Mouse (Mus musculus): Measurements from ENCODE around the gene Ube2r2.

Gene Ube2r2

DNA sequence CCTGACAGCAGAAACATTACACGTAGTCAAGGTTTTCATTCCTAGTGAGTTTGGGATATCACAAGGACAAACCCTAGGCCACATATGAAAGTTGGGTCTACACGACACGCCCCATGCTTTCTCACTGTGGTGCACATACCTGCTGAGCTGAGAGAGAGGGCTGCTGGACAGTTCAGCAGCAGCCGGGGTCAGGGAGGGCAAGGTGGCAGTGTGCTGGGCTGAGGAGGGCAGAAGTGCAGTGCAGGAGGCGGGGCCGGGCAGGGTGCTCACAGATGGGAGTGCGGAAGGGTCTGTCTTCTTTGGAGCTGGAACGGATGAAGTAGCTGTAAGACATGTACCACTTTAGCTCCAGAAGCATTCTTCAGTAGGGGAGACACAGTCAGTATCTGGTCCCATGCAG, 66.6 kb downstream of the Ube2r2 start:
- Histone ChIP-seq H3K4me1 (replicated peaks; ENCODE audit: low read depth, low read length) (peaks cover 33% of the 10 kb centered on the region), H3K36me3 (ENCODE audit: insufficient read depth, low read length) (peaks cover 99% of the 10 kb centered on the region), H3K9me3 (ENCODE audit: low read length) (no peaks in the 10 kb centered on the region), H3K27me3 (ENCODE audit: insufficient read depth, low read length) (no peaks in the 10 kb centered on the region), H3K4me3 (replicated peaks; ENCODE audit: low read length) (no peak overlapping the region)
- TF ChIP-seq POU5F1 (IDR thresholded peaks at IDR 0.05; ENCODE audit: borderline replicate concordance, low read length), result no peak
- TF ChIP-seq NANOG (IDR thresholded peaks at IDR 0.05; ENCODE audit: borderline replicate concordance, low read length), result no peak
- TF ChIP-seq CTCF (conservative IDR thresholded peaks at IDR 0.05; ENCODE audit: low read length), result no peak

DNA sequence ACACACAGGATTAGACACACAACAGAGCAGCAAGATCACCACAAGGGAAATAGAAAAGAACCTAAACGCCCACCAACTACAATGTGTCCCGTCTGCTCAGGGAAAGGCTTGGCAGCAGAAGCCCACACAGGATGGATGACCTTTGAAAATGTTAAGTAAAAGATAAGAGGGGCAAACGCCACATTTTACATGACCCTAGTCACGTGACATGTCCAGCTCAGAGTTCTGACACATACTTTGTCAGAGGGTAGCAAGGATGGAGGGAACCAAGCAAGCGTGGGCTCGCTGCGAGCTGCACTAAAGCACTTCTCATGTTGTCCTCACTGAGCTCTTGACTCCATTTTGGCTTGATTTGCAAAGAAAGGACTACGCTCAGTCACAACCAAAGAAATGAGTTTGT, 70.2 kb downstream of the Ube2r2 start:
- Histone ChIP-seq H3K36me3 (ENCODE audit: insufficient read depth, low read length) (peaks cover 99% of the 10 kb centered on the region), H3K27me3 (ENCODE audit: insufficient read depth, low read length) (no peaks in the 10 kb centered on the region), H3K4me3 (replicated peaks; ENCODE audit: low read length) (no peak overlapping the region), H3K4me1 (replicated peaks; ENCODE audit: low read depth, low read length) (peaks cover 33% of the 10 kb centered on the region), H3K9me3 (ENCODE audit: low read length) (no peaks in the 10 kb centered on the region)
- TF ChIP-seq NANOG (IDR thresholded peaks at IDR 0.05; ENCODE audit: borderline replicate concordance, low read length) (no peak), CTCF (conservative IDR thresholded peaks at IDR 0.05; ENCODE audit: low read length) (no peak), POU5F1 (IDR thresholded peaks at IDR 0.05; ENCODE audit: borderline replicate concordance, low read length) (no peak)

DNA sequence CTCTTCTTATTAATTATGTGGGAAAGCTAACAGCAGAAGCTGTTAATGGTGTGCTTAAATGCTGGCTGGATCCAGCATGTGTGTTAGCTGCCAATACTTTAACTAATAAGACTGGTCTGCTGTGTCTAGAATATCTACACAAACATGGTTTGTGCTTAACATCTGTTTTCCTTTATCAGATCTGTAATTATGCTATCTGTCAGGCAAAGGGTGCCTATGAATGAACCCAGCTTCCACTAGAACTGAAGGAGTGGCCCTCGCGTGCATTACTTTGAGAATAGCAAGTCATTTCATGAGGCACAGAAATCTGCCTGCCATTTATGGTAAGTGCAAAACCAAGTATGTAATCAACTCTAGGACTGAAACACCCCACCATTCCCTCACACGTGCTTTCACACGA, 72.5 kb downstream of the Ube2r2 start:
- Histone ChIP-seq H3K9me3 (ENCODE audit: low read length) (no peaks in the 10 kb centered on the region), H3K36me3 (ENCODE audit: insufficient read depth, low read length) (peaks cover 98% of the 10 kb centered on the region), H3K27me3 (ENCODE audit: insufficient read depth, low read length) (no peaks in the 10 kb centered on the region), H3K4me1 (replicated peaks; ENCODE audit: low read depth, low read length) (peaks cover 22% of the 10 kb centered on the region), H3K4me3 (replicated peaks; ENCODE audit: low read length) (no peak overlapping the region)
- TF ChIP-seq NANOG (IDR thresholded peaks at IDR 0.05; ENCODE audit: borderline replicate concordance, low read length) (no peak), POU5F1 (IDR thresholded peaks at IDR 0.05; ENCODE audit: borderline replicate concordance, low read length) (no peak), CTCF (conservative IDR thresholded peaks at IDR 0.05; ENCODE audit: low read length) (no peak)

DNA sequence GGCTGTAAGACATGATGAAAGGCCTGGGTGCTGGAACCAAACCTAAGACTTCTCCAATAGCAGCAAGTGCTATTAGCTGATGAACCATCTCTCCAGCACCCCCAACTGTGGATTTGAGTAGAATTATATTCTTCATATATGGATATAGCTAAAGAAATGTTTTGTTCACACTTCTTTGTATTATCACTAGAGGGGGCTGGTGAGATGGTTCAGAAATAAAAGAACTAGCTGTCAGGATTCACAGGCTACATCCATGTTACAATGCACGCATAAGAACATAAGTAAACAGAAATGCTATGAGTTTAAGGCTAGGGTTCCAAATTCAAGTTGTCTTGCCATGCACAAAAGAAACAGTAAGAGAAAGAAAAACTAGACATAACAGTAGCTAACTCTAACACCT, 89.9 kb downstream of the Ube2r2 start:
- TF ChIP-seq CTCF (conservative IDR thresholded peaks at IDR 0.05; ENCODE audit: low read length) (peak; percentile 30; the same call in 1 of the 2 replicates), POU5F1 (IDR thresholded peaks at IDR 0.05; ENCODE audit: borderline replicate concordance, low read length) (no peak), NANOG (IDR thresholded peaks at IDR 0.05; ENCODE audit: borderline replicate concordance, low read length) (no peak)
- peaks cover 100% of the 10 kb centered on the region for H3K36me3 ChIP-seq (ENCODE audit: insufficient read depth, low read length)
- no peaks in the 10 kb centered on the region for H3K4me1 ChIP-seq (replicated peaks; ENCODE audit: low read depth, low read length)
- no peaks in the 10 kb centered on the region for H3K27me3 ChIP-seq (ENCODE audit: insufficient read depth, low read length)
- no peaks in the 10 kb centered on the region for H3K9me3 ChIP-seq (ENCODE audit: low read length)
- no peak overlapping the region for H3K4me3 ChIP-seq (replicated peaks; ENCODE audit: low read length)

DNA sequence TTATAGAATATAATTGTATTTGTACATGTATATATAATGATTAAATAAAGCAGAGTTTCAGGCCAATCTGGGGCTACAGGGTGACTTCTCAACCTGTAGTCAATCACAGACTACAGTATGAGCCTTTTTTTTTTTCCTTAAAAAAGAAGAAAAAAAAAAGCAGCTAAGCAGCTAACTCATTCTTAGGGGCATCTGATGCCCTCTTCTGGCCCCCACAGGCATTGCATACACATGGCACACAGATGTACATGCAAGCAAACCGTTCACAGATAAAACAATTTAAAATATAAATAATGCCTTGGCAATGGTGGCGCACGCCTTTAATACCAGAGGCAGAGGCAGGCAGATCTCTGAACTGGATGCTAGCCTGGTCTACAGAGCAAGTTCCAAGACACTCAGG, 90.8 kb downstream of the Ube2r2 start:
- Histone ChIP-seq H3K4me3 (replicated peaks; ENCODE audit: low read length) (no peak overlapping the region), H3K4me1 (replicated peaks; ENCODE audit: low read depth, low read length) (no peaks in the 10 kb centered on the region), H3K36me3 (ENCODE audit: insufficient read depth, low read length) (peaks cover 100% of the 10 kb centered on the region), H3K27me3 (ENCODE audit: insufficient read depth, low read length) (no peaks in the 10 kb centered on the region), H3K9me3 (ENCODE audit: low read length) (no peaks in the 10 kb centered on the region)
- TF ChIP-seq NANOG (IDR thresholded peaks at IDR 0.05; ENCODE audit: borderline replicate concordance, low read length), result no peak
- TF ChIP-seq CTCF (conservative IDR thresholded peaks at IDR 0.05; ENCODE audit: low read length), result peak; percentile 72

DNA sequence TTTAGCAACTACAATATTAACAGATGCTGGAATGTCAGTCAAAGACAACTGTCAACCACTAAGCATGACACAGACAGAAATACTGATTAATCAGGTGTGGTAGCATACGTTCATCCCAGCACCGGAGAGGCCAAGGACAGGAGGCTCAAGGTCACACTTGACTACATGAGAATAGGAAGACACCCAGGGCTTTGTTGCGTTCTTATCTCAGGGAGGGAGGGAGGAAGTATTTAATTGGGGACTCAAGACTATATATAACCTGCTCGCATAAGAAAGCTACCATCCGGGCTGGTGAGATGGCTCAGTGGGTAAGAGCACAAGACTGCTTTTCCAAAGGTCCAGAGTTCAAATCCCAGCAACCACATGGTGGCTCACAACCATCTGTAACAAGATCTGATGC, 100.1 kb downstream of the Ube2r2 start:
- H3K27me3 ChIP-seq (ENCODE audit: insufficient read depth, low read length), result no peaks in the 10 kb centered on the region
- no peak for TF ChIP-seq CTCF (conservative IDR thresholded peaks at IDR 0.05; ENCODE audit: low read length)
- TF ChIP-seq NANOG (IDR thresholded peaks at IDR 0.05; ENCODE audit: borderline replicate concordance, low read length), result 0 out of 2 replicates have a peak, but pooled peaks have one; percentile 31
- TF ChIP-seq POU5F1 (IDR thresholded peaks at IDR 0.05; ENCODE audit: borderline replicate concordance, low read length), result no peak
- H3K36me3 ChIP-seq (ENCODE audit: insufficient read depth, low read length), result peaks cover 95% of the 10 kb centered on the region
- H3K9me3 ChIP-seq (ENCODE audit: low read length), result no peaks in the 10 kb centered on the region
- peaks cover 41% of the 10 kb centered on the region for H3K4me1 ChIP-seq (replicated peaks; ENCODE audit: low read depth, low read length)
- no peak overlapping the region for H3K4me3 ChIP-seq (replicated peaks; ENCODE audit: low read length)

DNA sequence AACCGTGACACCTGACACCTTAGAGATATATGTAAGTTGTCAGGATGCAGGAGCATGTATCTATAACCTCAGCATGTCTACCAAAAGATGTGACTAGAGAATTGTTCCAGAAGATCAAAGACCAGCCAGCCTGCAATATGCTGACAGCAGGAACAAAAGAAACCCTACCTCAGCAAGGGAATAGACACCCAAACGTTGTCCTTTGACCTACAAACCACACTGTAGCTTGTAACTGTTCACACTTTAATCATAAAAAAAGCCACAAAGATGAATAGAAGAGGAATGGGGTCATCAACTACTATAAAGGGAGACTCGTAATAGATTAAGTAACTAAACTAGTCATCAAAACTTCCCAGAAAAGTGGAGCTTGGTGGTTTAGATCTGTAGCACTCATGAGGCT, 105.4 kb downstream of the Ube2r2 start:
- no peaks in the 10 kb centered on the region for H3K9me3 ChIP-seq (ENCODE audit: low read length)
- TF ChIP-seq POU5F1 (IDR thresholded peaks at IDR 0.05; ENCODE audit: borderline replicate concordance, low read length) (no peak), CTCF (conservative IDR thresholded peaks at IDR 0.05; ENCODE audit: low read length) (no peak), NANOG (IDR thresholded peaks at IDR 0.05; ENCODE audit: borderline replicate concordance, low read length) (no peak)
- H3K4me3 ChIP-seq (replicated peaks; ENCODE audit: low read length), result no peak overlapping the region
- peaks cover 87% of the 10 kb centered on the region for H3K36me3 ChIP-seq (ENCODE audit: insufficient read depth, low read length)
- H3K27me3 ChIP-seq (ENCODE audit: insufficient read depth, low read length), result no peaks in the 10 kb centered on the region
- peaks cover 42% of the 10 kb centered on the region for H3K4me1 ChIP-seq (replicated peaks; ENCODE audit: low read depth, low read length)
